Mouse (Mus musculus) heart, embryonic 15.5 days (tissue): ENCODE measurements around the gene Ugt1a1. TPM values are rescaled to one million over a fixed set of nuclear protein-coding genes. Genes with fewer than 3 reads are reported as not detected.
"Not testable (repeated sequence)": the region's sequence is repeated elsewhere in the genome, so short reads cannot be mapped to it uniquely, and the experiment has no call there.

ENCODE experiments used
- ATAC-seq: fragments of 200-750 bp; cut with Nextera tagmentation; replicated peaks from 2 replicates; pipeline ENCODE4 v1.8.0; 2017; ENCODE audit warnings: low read depth, moderate TSS enrichment; ENCODE audit not compliant: insufficient number of reproducible peaks, insufficient read depth, low FRiP score
- H3K27ac ChIP-seq: fragments of 300-500 bp; sonication (generic); 2 replicates; pipeline ENCODE4 v1.5.1; 2015; ENCODE audit warnings: mild to moderate bottlenecking, inconsistent platforms
- H3K27me3 ChIP-seq: fragments of 300-500 bp; sonication (generic); 2 replicates; pipeline ENCODE4 v1.6.1; 2015; ENCODE audit warnings: inconsistent platforms
- H3K36me3 ChIP-seq: fragments of 300-500 bp; sonication (generic); 2 replicates; pipeline ENCODE4 v1.6.1; 2015; ENCODE audit warnings: mild to moderate bottlenecking, inconsistent platforms
- H3K4me1 ChIP-seq: fragments of 300-500 bp; sonication (generic); replicated peaks from 2 replicates; pipeline ENCODE4 v1.6.1; 2015; ENCODE audit warnings: inconsistent platforms
- H3K4me2 ChIP-seq: fragments of 300-500 bp; sonication (generic); 2 replicates; pipeline ENCODE4 v1.6.1; 2015; ENCODE audit warnings: inconsistent platforms, mild to moderate bottlenecking, moderate library complexity
- H3K4me3 ChIP-seq: fragments of 300-500 bp; sonication (generic); 2 replicates; pipeline ENCODE4 v1.5.1; 2015; ENCODE audit warnings: mild to moderate bottlenecking, inconsistent platforms
- H3K9ac ChIP-seq: fragments of 300-500 bp; sonication (generic); 2 replicates; pipeline ENCODE4 v1.6.1; 2015; ENCODE audit warnings: mild to moderate bottlenecking, inconsistent platforms
- H3K9me3 ChIP-seq: fragments of 300-500 bp; sonication (generic); replicated peaks from 2 replicates; pipeline ENCODE4 v1.6.1; 2016; ENCODE audit warnings: inconsistent platforms
- WGBS: fragments of 180-500 bp; shearing (Covaris S2); methylation state at CpG from one replicate; pipeline ENCODE4 v1.1.7; 2015; ENCODE audit warnings: mixed read lengths; 5-methylcytosine and 5-hydroxymethylcytosine counted together
- polyA plus RNA-seq: library from polyadenylated mRNA; unstranded; fragments of >200 nt; fragmentation: Nextera tagmentation; extraction: Ambion mirVana; gene quantifications from 2 replicates; pipeline ENCODE4 v1.2.1, GENCODE M21; 2015

Ugt1a1 gene
- polyA plus RNA-seq = not detected in 2 replicates

- WGBS = 61% methylated on average over 8 of the region's 8 CpGs
- H3K27ac ChIP-seq = no peak within 1 kb of the TSS
- H3K4me2 ChIP-seq = no peak within 1 kb of the TSS
- no peak; the same call in 1 of the 2 replicates for ATAC-seq
- no peak within 1 kb of the TSS for H3K9ac ChIP-seq
- peaks cover 47% of the 10 kb centered on the region for H3K9me3 ChIP-seq
- H3K4me1 ChIP-seq = no peaks in the 10 kb centered on the region
- no peak within 1 kb of the TSS for H3K4me3 ChIP-seq
- no peaks in the 10 kb centered on the region for H3K36me3 ChIP-seq
- H3K27me3 ChIP-seq = no peaks in the 10 kb centered on the region
Measured at GRCm38 (mm10) chr1:88211812-88212211, at the start of gene Ugt1a1. Gene Ugt1a1 (plus strand): TSS chr1:88211959.

GRCm38 (mm10) chr1:88165711-88166110, 46.0 kb upstream of the Ugt1a1 start, which contains the start of gene Ugt1a5:
Gene Ugt1a5 (plus strand): TSS chr1:88166012.
- 76% methylated on average over 5 of the region's 5 CpGs for WGBS
- Histone ChIP-seq H3K27me3 (no peaks in the 10 kb centered on the region), H3K9ac (no peak within 1 kb of the TSS), H3K36me3 (no peaks in the 10 kb centered on the region), H3K27ac (no peak within 1 kb of the TSS), H3K4me2 (no peak within 1 kb of the TSS), H3K4me3 (no peak within 1 kb of the TSS), H3K4me1 (no peaks in the 10 kb centered on the region), H3K9me3 (no peaks in the 10 kb centered on the region)
- no peak for ATAC-seq

- WGBS = 78% methylated on average over 7 of the region's 7 CpGs
- H3K9me3 ChIP-seq, H3K27me3 ChIP-seq, H3K9ac ChIP-seq, ATAC-seq, H3K4me2 ChIP-seq, H3K36me3 ChIP-seq, H3K4me3 ChIP-seq, H3K4me1 ChIP-seq, H3K27ac ChIP-seq: not testable (repeated sequence)
Measured at GRCm38 (mm10) chr1:88172190-88172589, 39.6 kb upstream of the Ugt1a1 start.

GRCm38 (mm10) chr1:88179657-88180056, 32.1 kb upstream of the Ugt1a1 start:
- Histone ChIP-seq H3K9ac (no peak overlapping the region), H3K27ac (no peak overlapping the region), H3K4me3 (no peak overlapping the region), H3K9me3 (peaks cover 5% of the 10 kb centered on the region; the same call in 1 of the 2 replicates), H3K36me3 (no peaks in the 10 kb centered on the region), H3K4me1 (no peaks in the 10 kb centered on the region), H3K27me3 (no peaks in the 10 kb centered on the region), H3K4me2 (no peak overlapping the region)
- no peak for ATAC-seq
- 77% methylated on average over 1 of the region's 1 CpGs for WGBS

- Histone ChIP-seq H3K27ac (no peak overlapping the region), H3K4me2 (no peak overlapping the region), H3K9ac (no peak overlapping the region), H3K4me1 (no peaks in the 10 kb centered on the region), H3K36me3 (no peaks in the 10 kb centered on the region), H3K9me3 (no peaks in the 10 kb centered on the region), H3K4me3 (no peak overlapping the region), H3K27me3 (no peaks in the 10 kb centered on the region)
- WGBS = 75% methylated on average over 5 of the region's 5 CpGs
- no peak for ATAC-seq
Measured at GRCm38 (mm10) chr1:88186325-88186935, 25.3 kb upstream of the Ugt1a1 start.

GRCm38 (mm10) chr1:88192136-88192535, 19.6 kb upstream of the Ugt1a1 start:
- Histone ChIP-seq H3K27ac (no peak overlapping the region), H3K9me3 (no peaks in the 10 kb centered on the region), H3K9ac (no peak overlapping the region), H3K4me3 (no peak overlapping the region), H3K36me3 (no peaks in the 10 kb centered on the region), H3K4me1 (no peaks in the 10 kb centered on the region), H3K27me3 (no peaks in the 10 kb centered on the region), H3K4me2 (no peak overlapping the region)
- no peak for ATAC-seq
- whole genome bisulfite sequencing = 66% methylated on average over 3 of the region's 3 CpGs

GRCm38 (mm10) chr1:88195687-88196086, 16.1 kb upstream of the Ugt1a1 start:
- Histone ChIP-seq H3K27ac (no peak overlapping the region), H3K4me1 (no peaks in the 10 kb centered on the region), H3K27me3 (no peaks in the 10 kb centered on the region), H3K36me3 (no peaks in the 10 kb centered on the region), H3K4me3 (no peak overlapping the region), H3K9me3 (no peaks in the 10 kb centered on the region), H3K9ac (no peak overlapping the region), H3K4me2 (no peak overlapping the region)
- no peak for ATAC-seq
- WGBS = 90% methylated on average over 1 of the region's 1 CpGs

- ATAC-seq = no peak
- Histone ChIP-seq H3K9ac (no peak overlapping the region), H3K27me3 (no peaks in the 10 kb centered on the region), H3K27ac (no peak overlapping the region), H3K9me3 (no peaks in the 10 kb centered on the region), H3K4me1 (no peaks in the 10 kb centered on the region), H3K36me3 (no peaks in the 10 kb centered on the region), H3K4me2 (no peak overlapping the region), H3K4me3 (no peak overlapping the region)
- 69% methylated on average over 3 of the region's 3 CpGs for WGBS
Measured at GRCm38 (mm10) chr1:88197443-88197842, 14.3 kb upstream of the Ugt1a1 start.

GRCm38 (mm10) chr1:88199996-88200395, 11.8 kb upstream of the Ugt1a1 start:
- H3K4me1 ChIP-seq = peaks cover under 1% of the 10 kb centered on the region; the same call in 1 of the 2 replicates
- H3K4me2 ChIP-seq = no peak overlapping the region
- H3K36me3 ChIP-seq = no peaks in the 10 kb centered on the region
- no peaks in the 10 kb centered on the region for H3K27me3 ChIP-seq
- H3K4me3 ChIP-seq = no peak overlapping the region
- H3K27ac ChIP-seq = no peak overlapping the region
- H3K9me3 ChIP-seq = no peaks in the 10 kb centered on the region
- 62% methylated on average over 2 of the region's 2 CpGs for WGBS
- no peak for ATAC-seq
- H3K9ac ChIP-seq = no peak overlapping the region

GRCm38 (mm10) chr1:88200456-88200855, 11.3 kb upstream of the Ugt1a1 start, which contains the start of gene Ugt1a2:
Gene Ugt1a2 (plus strand): TSS chr1:88200601.
- no peaks in the 10 kb centered on the region for H3K27me3 ChIP-seq
- H3K36me3 ChIP-seq = no peaks in the 10 kb centered on the region
- peaks cover 5% of the 10 kb centered on the region; the same call in 1 of the 2 replicates for H3K4me1 ChIP-seq
- no peak within 1 kb of the TSS for H3K4me2 ChIP-seq
- no peak within 1 kb of the TSS for H3K4me3 ChIP-seq
- H3K27ac ChIP-seq = no peak within 1 kb of the TSS
- H3K9me3 ChIP-seq = no peaks in the 10 kb centered on the region
- ATAC-seq = no peak
- H3K9ac ChIP-seq = no peak within 1 kb of the TSS
- 74% methylated on average over 7 of the region's 7 CpGs for WGBS

GRCm38 (mm10) chr1:88205294-88205922, 6.4 kb upstream of the Ugt1a1 start, which contains the start of gene Dnajb3:
Gene Dnajb3 (minus strand): TSS chr1:88205782.
- Histone ChIP-seq H3K27ac (no peak within 1 kb of the TSS), H3K9me3 (no peaks in the 10 kb centered on the region), H3K4me2 (peak within 1 kb of the TSS; percentile 91), H3K4me3 (peak within 1 kb of the TSS; percentile 56), H3K9ac (peak within 1 kb of the TSS; percentile 71), H3K4me1 (peaks cover 9% of the 10 kb centered on the region), H3K27me3 (no peaks in the 10 kb centered on the region), H3K36me3 (no peaks in the 10 kb centered on the region)
- 4% methylated on average over 62 of the region's 62 CpGs for WGBS
- ATAC-seq = peak; percentile 95
